Mouse (Mus musculus) c-Kit-positive CD71-positive TER-119-negative erythroid progenitor cells, embryonic 14.5 days (primary cell): ENCODE data around the gene Psmd9.

ENCODE experiments used
- DNase-seq: peaks from one replicate; pipeline ENCODE4 v3.0.0-alpha.2; 2013; ENCODE audit warnings: low read depth

Gene Psmd9

DNA sequence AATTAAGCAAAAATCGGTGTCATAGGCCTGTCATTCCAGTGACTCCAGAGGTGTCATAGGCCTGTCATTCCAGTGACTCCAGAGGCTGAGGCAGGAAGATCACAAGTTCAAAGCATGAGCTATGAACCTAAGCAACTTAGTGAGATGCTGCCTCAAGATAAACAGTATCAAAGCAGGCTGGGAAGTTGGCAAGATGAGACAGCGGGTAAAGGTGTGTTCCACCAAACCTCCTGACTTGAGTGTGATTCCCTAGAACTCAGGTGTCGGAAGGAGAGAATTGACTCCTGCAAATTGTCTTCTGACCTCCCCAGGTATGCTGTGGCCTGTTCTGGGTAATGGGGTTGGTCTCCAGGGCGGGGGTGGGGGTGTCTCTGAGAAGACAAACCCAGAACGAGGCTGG is at the start of gene Psmd9:
TSS of gene Psmd9 (plus strand) at position 130 of the 400 bp plus-strand sequence.
- DNase-seq, result no peak

DNA sequence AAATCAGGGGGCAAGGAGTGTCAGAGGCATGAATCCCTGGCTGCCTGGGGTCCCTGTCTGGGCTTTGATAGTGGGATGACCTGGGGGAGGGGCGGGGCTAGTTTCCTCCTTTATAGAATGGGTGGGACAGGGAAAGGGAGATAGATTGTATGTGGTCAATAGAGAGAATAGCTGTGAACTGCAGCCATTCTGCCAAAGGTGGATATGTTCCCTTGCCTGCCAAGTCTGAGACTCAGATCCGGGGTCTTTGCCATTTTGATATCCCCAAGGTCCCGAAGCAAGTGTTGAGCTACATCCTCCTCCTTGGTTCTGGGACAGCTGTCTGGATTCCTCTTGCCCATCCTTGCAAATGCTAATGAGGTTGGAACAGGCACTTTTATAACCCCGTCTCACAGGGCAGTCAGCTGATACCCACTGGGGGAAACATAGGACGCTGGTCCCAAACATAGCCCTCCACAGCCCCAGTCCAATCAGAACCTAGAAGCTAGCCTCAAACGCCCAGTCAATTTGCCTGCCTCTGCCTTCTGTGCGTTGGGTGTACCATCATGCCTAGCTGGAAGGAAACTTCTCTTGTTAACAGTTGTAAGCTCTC is 48.5 kb upstream of the Psmd9 start:
- DNase-seq, result no peak

DNA sequence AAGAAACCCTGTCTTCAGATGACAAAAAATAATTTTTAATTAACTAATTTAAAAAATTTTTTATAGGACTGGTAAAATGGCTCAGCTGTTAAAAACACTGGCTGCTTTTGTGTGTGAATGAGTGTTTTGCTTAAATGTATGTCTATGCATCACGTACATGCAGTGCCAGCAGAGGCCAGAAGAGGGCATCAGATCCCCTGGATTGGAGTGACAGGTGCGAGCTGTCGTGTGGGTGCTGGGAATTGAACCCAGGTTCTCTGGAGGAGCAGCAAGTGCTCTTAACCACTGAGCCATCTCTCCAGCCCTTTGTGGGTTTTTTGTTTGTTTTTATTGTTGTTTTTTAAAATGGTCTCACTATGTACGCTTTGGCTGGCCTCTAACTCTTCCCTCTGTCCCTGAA is 47.0 kb upstream of the Psmd9 start:
- DNase-seq, result no peak

DNA sequence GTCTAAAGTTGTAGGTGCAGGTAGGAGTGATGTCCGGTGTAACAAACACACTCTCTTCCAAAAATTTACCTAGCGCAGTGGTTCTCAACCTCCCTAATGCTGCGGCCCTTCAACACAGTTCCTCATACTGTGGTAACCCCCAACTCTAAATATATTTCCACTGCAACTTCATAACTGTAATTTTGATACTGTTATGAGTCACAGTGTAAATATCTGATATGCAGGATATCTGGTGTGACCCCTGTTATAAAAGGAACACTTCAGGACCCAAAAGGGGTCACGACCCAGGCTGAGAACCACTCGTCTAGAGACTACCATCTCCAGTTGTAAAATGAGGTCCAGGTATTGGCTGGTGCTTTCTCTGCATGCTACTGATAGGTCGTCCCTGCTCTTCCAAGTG is 44.1 kb upstream of the Psmd9 start:
- DNase-seq, result no peak

DNA sequence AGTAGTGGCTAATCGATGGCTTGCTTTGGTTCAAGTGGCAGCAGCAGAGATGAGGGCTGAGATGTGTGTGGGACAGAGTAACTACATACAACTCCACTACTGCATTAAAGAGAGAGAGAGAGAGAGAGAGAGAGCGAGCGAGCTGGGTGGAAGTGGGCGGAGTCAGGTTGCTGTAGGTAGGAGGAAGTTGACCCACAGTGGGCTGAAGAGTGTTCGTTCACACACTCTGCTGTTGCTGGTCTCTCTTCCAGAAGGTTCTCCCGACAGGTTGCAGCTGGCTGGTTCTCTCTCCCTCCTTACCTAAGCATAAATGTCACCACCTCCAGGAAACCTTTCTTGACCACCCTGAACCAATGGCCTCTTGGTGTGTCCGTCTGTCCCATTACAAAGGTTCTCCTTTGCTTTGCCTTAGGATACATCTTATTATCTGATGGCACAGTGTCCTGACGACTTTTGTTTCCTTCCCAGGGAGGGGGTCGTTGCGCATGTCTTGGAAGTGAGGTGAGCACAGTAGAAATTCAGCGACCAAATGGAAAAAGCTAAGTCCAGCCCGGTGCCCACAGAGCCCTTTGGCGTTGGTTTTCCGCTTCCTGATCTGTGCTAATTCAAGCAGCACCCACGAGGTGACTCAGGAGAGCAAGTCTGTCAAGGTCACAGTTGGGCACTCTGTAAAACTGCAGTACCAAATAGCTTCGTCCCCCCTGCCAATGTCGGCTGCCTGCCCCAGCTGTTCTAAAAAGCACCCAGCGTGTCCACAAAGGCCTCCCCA is 43.4 kb upstream of the Psmd9 start:
- no peak for DNase-seq

DNA sequence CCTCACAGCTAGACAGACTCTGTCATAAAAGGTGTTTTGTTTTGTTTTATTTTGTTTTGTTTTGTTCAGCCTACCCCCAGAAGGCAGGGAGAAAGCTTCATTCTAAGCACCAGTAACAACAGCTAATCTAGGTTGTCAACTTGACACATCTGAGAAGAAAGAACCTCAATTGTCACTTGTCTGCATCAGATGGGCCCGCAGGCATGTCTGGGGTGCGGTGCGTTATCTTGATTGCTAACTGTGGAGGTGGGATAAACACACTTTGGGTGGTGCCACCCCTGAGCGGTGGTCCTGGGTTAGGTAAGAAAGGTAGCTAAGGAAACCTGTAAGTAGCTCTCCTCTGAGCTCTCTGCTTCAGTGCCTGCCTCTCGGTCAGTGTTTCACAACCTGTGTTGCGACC is 42.2 kb upstream of the Psmd9 start:
- no peak for DNase-seq

DNA sequence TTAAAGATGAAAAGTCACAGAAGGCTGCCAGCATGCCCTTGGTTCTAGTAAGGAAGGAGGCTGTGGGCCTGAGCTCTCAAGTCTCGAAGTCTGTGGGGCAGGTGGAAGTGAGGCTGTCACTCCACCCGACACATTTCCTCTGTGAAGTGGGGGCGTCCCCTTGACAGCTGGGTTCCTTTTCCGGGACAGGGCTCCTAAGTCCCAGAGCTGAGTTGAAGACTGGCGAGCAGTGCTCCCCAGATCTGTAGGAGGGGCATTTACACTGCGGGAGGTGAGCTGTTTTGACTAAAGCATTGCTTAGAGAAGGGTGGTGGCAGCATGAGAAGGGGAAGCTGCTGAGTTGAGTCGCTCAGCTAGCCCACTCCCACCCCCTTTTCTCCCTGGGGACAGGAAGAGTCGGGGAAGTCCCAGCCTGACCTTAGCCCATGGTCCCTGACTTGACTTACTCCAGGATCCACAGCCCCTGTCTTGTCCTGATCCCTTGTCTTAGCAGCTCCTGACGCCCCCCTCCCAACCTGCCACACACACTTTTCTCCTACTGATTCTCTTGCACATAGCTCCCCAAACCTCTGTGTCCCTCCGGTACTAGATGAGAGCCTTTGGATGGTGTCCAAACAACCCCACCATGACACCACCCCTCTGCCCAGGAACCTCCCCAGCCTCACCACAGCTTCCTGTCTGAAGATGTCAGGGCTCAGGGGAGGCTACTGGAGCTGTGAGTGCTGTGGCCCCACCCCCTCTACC is 40.6 kb upstream of the Psmd9 start:
- no peak for DNase-seq

DNA sequence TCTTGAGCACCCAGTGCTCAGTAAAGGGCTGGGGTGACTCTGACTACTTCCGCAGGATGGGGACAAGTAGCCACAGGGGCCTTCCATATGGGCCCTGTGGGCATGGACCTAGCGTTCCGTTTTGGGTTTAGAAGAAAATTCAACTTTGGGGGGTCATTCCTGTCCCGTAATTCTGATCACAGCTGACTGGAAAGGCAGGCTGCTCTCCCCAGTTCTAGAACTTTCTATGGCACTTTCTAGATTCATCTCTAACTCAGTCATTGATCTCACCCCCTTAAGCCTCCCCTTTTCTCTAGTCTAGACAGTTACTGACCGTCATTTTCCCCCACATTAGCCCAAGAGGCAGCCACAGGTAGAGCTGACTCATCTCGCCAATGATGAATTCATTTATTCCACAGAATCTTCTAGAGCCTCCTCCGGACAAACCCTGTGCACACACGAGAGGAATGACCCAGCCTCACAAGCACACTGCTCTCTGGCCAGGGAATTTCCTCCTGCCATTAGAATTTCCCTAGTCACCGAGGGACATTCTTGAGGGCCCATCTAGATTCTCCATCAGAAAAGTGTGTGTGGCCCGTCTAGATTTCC is 39.9 kb upstream of the Psmd9 start:
- DNase-seq, result no peak

DNA sequence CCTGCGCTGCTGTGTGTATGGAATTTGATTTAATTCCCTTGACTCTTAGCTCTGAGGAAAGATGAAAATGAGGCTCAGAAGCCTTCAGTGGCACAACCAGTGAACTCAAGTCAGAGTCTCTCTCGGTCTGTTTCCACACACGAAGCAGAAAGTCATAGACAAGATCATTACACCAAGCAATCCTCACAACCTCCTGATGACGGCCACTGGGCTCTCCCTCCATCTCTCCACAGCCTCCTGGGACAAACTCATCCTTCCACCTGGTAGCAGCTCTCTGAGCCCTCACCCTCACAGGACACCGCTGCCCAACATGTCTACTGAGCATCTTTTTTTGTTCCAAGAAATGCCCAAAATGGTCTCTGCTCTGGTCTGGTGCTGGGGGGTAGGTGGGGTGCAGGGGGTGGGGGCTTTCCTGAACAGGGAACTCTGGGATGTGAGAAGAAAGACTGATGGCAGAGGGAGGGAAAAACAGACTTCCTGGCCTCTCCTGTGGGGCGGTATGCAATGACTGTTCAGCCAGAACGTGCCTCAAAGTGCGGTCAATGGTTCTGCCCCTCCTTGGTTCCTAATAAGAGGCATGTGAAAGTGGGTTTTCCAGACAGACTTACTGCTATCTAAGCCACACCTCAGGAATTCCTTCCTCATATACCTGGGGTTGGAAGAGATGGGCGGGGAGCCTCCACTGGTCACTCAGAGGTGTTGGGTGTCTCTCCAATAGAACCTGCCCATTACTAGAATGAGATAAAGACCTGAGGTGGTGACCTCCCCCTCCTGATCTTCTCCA is 39.0 kb upstream of the Psmd9 start:
- DNase-seq, result no peak

DNA sequence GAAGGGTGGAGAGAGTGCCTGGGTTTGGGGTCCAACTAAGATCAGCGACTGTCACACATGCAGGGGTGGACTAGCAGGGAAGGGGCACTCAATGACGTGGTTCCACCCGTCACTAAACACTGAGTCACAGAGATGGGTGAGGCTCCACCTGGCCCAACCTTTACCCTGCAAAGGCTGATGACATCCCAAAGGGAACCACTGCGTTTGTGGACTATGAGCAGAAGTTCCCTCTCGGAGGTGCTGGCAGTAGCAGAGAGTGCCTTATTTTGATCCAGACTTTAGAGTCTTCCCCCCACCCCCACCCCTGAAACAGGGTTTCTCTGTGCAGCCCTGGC is 38.4 kb upstream of the Psmd9 start:
- DNase-seq, result no peak

DNA sequence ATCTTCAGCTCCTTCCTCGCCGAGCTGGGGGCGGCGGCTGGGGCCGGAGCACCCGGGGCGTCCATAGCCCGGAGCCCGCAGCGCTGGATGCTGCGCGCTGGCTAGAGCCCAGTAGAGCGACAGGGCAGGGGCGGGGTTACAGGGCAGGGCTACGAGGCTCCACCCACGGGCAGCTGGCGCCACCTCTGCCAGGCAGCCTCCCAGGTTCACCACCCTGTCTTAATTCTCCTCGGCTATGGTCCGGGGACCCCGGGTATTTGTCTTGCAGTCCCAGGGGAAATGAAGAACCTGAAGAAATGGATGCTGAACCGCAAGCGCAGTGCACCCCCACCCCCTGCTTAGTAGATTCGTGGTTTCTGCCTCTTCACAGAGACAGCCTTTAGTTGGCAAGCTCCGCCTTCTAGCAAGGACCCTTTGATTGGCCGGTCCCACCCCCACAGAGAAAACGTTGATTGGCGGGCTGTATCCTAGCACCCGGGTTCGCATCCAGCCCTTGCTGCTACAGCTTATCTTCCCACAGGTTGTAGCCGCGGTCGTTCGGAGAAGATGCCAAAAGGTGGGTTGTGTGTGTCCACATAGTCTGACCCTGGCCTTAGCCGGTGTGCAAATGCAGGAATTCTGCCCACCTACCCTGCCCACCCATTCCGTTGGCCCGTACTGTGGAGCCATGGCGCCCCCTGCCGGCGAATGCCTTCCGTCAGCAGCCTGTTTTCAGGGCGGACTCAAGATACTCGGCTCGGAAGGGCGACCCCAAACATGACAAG is 36.7 kb upstream of the Psmd9 start, which contains the start of gene Rhof:
TSS of gene Rhof (minus strand) at position 385 of the 764 bp plus-strand sequence.
- peak; percentile 79 for DNase-seq

DNA sequence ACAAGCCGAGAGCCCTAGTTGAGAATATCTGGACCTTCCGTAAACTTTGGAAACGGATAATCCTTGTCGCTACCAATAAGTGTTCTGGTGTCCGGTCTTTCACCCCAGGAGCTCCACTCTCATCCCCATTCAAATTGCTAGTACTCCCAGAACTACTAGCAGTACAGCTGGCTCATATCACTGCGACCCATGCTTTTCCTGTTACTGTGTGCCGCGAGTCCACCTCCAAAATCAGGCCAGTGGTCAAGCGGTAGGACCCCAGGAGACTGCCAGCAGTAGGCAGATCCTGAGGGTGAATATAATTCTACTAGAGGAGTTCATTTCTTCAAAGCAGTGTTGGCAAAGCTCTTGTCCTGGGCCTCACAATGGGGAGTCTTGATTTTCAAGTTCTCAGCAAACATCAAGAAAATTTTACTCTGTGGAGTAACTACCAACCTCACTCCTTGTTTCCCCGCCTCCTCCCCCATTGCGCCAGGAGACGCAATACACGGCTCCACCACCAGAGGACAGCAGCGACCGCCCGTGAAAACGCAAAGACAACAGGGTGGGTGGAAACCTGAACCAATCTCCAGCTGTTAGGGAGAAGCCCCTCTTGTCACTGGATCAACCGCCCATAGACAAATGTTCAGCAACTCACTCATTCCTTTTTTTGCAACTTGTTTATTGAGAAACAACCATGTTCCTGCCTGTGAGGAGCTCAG is 36.0 kb upstream of the Psmd9 start:
- DNase-seq, result peak; percentile 84

DNA sequence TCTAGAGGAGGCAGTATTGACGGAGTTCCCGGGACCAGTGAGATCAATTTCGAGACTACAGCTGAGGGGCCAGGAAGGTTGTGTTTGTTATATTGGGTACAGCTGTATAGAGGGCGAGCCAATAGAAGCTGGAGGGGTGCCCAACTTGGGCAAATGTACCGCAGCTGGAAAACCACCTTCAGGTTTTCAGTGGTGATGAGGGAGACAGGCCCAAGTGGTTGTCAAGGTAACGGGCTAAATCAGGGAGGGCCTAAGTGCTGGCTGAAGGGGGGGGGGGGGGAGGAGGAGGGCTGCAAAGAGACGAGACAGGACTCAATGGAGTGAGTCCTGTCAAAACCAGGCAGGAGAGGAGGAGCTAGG is 35.4 kb upstream of the Psmd9 start:
- DNase-seq, result no peak

DNA sequence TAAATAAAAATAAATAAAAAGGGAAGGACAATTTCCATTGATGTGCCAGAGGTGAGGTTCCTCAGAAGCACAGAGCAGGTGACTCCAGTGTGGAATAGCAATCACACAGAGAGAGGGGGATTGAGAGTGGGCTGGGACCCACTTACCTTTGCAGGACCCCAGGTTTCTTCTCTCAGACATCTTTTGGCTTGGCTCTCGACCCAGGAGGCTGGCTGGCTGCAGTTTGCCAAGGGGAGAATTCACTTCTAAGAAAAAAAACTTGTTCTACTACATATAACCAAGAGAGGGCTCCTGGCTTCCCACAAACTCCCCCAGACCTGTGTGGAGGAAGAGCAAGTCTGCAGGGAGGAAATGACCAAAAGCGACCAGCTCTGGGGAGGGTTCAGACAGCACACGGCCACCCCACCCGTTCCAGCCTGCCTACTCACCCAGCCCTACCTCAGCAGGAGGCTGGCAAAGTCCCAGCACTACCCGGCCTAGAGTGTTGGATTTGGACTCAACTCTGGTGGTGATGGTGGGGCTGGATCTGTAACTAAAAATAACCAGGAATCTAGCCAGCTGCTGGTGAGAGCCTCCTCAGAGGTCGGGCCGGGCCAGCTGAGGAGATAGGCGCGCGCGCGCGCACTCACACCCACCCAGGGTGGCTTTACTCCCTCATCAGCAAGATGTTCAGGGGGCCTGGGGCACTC is 34.9 kb upstream of the Psmd9 start:
- no peak for DNase-seq

DNA sequence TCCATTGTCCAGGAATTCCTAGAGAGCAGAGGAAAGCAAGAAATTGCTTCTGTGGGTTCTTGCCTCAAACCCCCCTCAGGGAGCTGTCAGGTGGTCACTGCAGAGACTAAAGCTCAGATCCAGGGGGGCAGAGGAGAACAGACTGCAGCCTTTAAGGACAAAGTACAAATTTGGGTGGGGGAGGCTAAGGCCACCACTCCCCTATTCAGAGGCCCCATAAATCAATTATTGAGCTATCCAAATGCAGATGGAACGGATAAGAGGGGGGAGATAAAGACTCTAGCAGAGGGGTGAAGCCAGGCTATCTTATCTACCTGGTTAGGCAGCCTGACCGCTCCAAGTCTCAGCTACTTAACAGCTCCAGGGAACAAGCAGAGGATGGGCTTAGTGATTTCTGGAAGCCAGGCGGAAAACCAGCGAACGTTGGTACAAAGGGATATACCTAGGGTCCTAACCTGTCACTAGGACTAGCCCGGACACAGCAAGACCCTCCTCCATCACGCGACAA is 34.3 kb upstream of the Psmd9 start:
- no peak for DNase-seq

DNA sequence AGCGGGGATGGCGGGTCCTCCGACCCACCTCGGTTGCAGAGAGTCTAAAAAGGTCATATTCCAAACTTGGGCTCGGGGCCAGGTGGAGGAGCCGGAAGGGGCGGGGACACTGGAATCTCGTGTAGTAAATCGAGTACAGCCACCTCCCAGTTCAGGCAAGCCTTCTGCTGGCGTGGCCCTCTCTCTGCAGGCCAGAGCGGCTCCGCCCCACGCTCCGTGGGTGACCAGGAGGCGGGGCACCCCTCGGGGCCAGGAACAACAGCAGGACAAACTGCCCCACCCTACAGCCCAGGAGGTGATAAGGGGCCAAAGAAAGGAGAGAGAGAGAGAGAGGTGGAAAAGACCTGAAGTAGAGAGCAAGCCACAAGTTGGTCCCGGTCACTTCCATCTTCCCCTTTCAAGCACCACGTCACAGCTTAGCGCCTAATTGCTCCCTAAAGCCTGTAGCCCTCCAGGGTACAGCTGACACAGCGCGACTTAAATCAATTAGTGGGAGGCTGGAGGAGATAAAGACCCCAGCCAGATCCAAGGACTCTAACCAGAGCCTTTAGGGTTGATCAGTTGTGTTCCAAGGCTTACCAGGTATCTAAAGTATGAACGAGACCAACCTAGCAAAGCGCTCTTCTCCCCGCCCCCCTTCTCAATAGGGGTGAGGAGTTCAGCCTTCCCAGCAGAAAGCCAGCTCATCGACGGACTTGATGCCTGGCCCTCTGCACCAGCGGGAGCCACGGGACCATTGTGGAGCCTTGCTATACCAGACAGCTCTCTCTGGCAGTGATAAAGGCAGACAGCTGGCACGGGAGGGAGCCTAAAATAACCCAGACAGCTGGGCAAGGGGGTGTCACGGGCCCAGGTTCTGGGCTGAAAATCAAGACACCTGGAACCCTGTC is 33.5 kb upstream of the Psmd9 start:
- no peak for DNase-seq

DNA sequence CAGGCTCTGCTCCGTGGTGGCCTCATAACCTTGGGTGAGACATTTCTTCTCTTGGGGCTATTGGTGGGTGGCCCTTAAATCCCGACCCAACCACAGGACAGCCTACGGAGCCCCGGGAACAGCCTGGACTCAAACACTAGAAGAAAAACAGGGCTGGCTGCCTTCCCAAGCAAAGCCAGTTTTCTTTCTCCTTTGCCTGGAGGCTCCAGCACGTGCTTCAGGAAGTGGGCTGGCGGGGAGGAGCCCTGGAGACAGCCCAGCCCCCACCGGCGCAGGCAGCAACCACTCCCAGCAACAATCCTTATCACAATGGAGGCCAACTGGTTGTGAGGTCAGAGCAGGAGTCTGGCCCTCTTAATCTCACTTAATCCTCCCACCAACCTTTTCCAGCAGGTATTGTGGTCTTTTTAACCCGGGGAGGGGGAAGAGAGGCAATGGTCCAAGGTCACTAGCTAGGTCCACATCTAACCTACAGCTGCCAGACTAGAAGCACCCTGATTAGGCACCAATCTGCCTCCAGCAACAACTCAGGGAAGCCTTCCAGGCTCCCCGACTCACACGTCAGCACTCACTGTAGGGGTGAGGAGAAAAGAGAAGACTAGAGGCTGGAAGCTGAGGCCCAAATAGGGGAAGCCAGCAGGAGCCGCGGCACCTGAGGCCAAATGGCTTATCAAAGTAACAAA is 32.7 kb upstream of the Psmd9 start:
- DNase-seq, result peak; percentile 81
